Mouse (Mus musculus) CH12.LX (cell line): Measurements from ENCODE around the gene B3glct.

Experiments used
- CTCF ChIP-seq, 2 experiments: IDR thresholded peaks in 1 of 2; conservative IDR thresholded peaks in 1 of 2; 2 replicates each; pipeline ENCODE4 v1.5.1; 2011 to 2012; ENCODE audit warnings: low read depth in 2 of 2, low read length in 2 of 2, improper control_type of control experiment in 1 of 2, inconsistent platforms in 1 of 2, mild to moderate bottlenecking in 1 of 2, moderate library complexity in 1 of 2
- E2F4 ChIP-seq: IDR thresholded peaks from 2 replicates; pipeline ENCODE4 v1.6.1; 2011; ENCODE audit warnings: low read depth, low read length, improper control_type of control experiment; ENCODE audit not compliant: insufficient replicate concordance
- EP300 ChIP-seq: IDR thresholded peaks from 2 replicates; pipeline ENCODE4 v1.6.1; 2011; ENCODE audit warnings: low read length, improper control_type of control experiment
- MEF2A ChIP-seq: IDR thresholded peaks from 2 replicates; pipeline ENCODE4 v1.6.1; 2014; ENCODE audit warnings: low read depth, mild to moderate bottlenecking, inconsistent platforms, low read length, improper control_type of control experiment, borderline replicate concordance
- POLR2AphosphoS2 ChIP-seq: IDR thresholded peaks from 2 replicates; pipeline ENCODE4 v1.6.1; 2011; ENCODE audit warnings: low read depth, low read length, improper control_type of control experiment

GRCm38 (mm10) chr5:149776038-149776437, 98.0 kb downstream of the B3glct start:
- TF ChIP-seq MEF2A = no peak
- TF ChIP-seq EP300 = no peak
- TF ChIP-seq POLR2AphosphoS2 = no peak
- TF ChIP-seq E2F4 = no peak
- no peak for TF ChIP-seq CTCF (conservative IDR thresholded peaks at IDR 0.05 in 1 of 2, IDR thresholded peaks at IDR 0.05 in 1 of 2; ENCODE audit: low read depth in 2 of 2, low read length in 2 of 2)
